ENCODE assay signal across 9 mouse cellular contexts in the genomic region with DNA sequence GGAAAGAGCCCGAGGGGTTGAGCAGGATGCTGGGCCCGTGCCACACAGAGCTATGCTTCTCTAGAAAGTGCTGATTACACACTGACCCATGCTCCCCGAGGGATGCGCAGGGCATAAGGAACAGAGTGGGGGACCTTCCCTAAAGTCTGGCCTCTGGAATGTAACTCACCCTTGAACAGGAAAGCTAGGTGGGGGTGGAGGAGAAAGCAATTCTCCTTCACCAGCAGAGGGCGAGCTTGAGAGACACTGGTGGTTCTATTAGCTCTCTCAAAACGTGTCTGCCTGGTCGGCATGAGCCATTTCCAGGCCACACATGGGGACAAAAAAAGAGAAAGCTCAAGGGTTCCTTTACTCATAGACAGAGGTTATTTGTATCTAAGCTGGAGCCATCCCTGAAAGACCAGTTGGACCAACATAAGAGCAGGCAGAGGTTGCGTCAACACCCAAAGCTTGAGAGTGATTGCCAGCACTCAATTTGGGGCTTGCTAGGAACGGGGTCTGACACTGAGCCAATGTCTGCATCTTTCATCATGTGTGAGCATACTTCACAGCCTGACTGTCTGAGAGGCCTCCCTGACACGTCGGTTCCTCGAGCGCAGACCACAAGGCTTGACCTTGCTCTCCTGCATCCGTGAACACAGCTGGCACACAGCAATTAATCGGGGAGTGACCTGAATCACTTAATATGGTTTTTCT.
DNase-seq lines count a peak whose midpoint lies in the region; ATAC-seq and TF ChIP-seq lines count a peak whose summit lies in the region.
"Had no signal": no experiment of that assay in that cellular context is flagged by ENCODE, and none has a peak within 500 bp of the region (broad histone marks: within the 10 kb centered on the region; RNA-seq: fewer than 3 reads in every experiment).

No protein-coding gene starts in this region.

- H3K9me3 ChIP-seq in kidney, embryonic 15.5 days (replicated peaks) = no peaks in the 10 kb centered on the region
- H3K9me3 ChIP-seq in embryonic facial prominence, embryonic 11.5 days (replicated peaks; ENCODE audit: control insufficient read depth, low read length) = no peaks in the 10 kb centered on the region
- H3K9me3 ChIP-seq in megakaryocyte, embryonic 14.5 days = no peaks in the 10 kb centered on the region

- peaks cover 19% of the 10 kb centered on the region for H3K4me1 ChIP-seq in kidney, embryonic 15.5 days
- peaks cover 2% of the 10 kb centered on the region for H3K4me1 ChIP-seq in bone marrow, adult 2 months (ENCODE audit: control insufficient read depth, insufficient read depth, low read length)
- 0 out of 2 replicates have a peak, but pooled peaks cover 2% of the 10 kb centered on the region for H3K4me1 ChIP-seq in embryonic facial prominence, embryonic 11.5 days (ENCODE audit: control insufficient read depth, insufficient read depth, low read length)
- H3K4me1 ChIP-seq in megakaryocyte, embryonic 14.5 days = peaks cover 61% of the 10 kb centered on the region

- DNase-seq in kidney, adult 11 months = peak; percentile 35
- DNase-seq in ES-CJ7 (ENCODE audit: low read depth, low spot score) = peak; percentile 87
- DNase-seq in embryonic facial prominence, embryonic 11.5 days (ENCODE audit: low spot score) = peak; percentile 83
- DNase-seq in layer of hippocampus, adult 9-11 months = peak; percentile 36
- peak; percentile 80 for DNase-seq in testis, postnatal 10 days (ENCODE audit: low spot score)

- no peak overlapping the region for H3K4me3 ChIP-seq in kidney, embryonic 15.5 days (replicated peaks)
- no peak overlapping the region for H3K4me3 ChIP-seq in bone marrow, adult 2 months (replicated peaks; ENCODE audit: control insufficient read depth, low read depth, low read length)
- H3K4me3 ChIP-seq in embryonic facial prominence, embryonic 11.5 days (ENCODE audit: low read depth, low read length) = no peak overlapping the region
- peak overlapping the region; percentile 50 for H3K4me3 ChIP-seq in megakaryocyte, embryonic 14.5 days (replicated peaks)
- H3K4me3 ChIP-seq: myocyte had no signal

- no peak overlapping the region for H3K27ac ChIP-seq in kidney, embryonic 15.5 days
- no peak overlapping the region for H3K27ac ChIP-seq in bone marrow, adult 2 months (ENCODE audit: control insufficient read depth, insufficient read depth, low read depth, low read length, poor library complexity)
- H3K27ac ChIP-seq in embryonic facial prominence, embryonic 11.5 days (replicated peaks; ENCODE audit: low read depth, low read length) = no peak overlapping the region

- no peak for ATAC-seq in kidney, embryonic 15.5 days (replicated peaks; ENCODE audit: low FRiP score)
- no peak for ATAC-seq in embryonic facial prominence, embryonic 11.5 days (replicated peaks; ENCODE audit: insufficient number of reproducible peaks, low FRiP score, low TSS enrichment, low read depth)

- H3K4me2 ChIP-seq in kidney, embryonic 15.5 days = no peak overlapping the region
- H3K4me2 ChIP-seq in embryonic facial prominence, embryonic 11.5 days (ENCODE audit: low read depth, low read length) = no peak overlapping the region

- no peaks in the 10 kb centered on the region for H3K27me3 ChIP-seq in kidney, embryonic 15.5 days
- H3K27me3 ChIP-seq in embryonic facial prominence, embryonic 11.5 days (ENCODE audit: control insufficient read depth, insufficient read depth, low read length) = no peaks in the 10 kb centered on the region
- peaks cover 3% of the 10 kb centered on the region for H3K27me3 ChIP-seq in megakaryocyte, embryonic 14.5 days (replicated peaks)

- peak; percentile 75 for TF ChIP-seq CTCF in bone marrow, adult 2 months (IDR thresholded peaks at IDR 0.05; ENCODE audit: control insufficient read depth, insufficient read depth, low read length)

- no peaks in the 10 kb centered on the region for H3K36me3 ChIP-seq in kidney, embryonic 15.5 days
- no peaks in the 10 kb centered on the region for H3K36me3 ChIP-seq in embryonic facial prominence, embryonic 11.5 days (replicated peaks; ENCODE audit: control insufficient read depth, insufficient read depth, low read depth, low read length)
- H3K36me3 ChIP-seq in megakaryocyte, embryonic 14.5 days (replicated peaks; ENCODE audit: low read length) = no peaks in the 10 kb centered on the region

- 58% methylated on average over 15 of the region's 15 CpGs for WGBS in kidney, embryonic 15.5 days
- 59% methylated on average over 15 of the region's 15 CpGs for WGBS in bone marrow, adult 2 months
- WGBS in embryonic facial prominence, embryonic 11.5 days = 56% methylated on average over 15 of the region's 15 CpGs

- no peak for TF ChIP-seq POLR2A in bone marrow, adult 2 months (IDR thresholded peaks at IDR 0.05; ENCODE audit: borderline replicate concordance, control insufficient read depth, low read depth, low read length)

- H3K9ac ChIP-seq in kidney, embryonic 15.5 days = no peak overlapping the region
- H3K9ac ChIP-seq in embryonic facial prominence, embryonic 11.5 days (replicated peaks; ENCODE audit: low read length) = no peak overlapping the region

Comparison
In these comparisons a context has a peak if more than half of its experiments do, and no peak if none do; other contexts are left out.
1. DNase-seq: peak in every context shown above with its lines; median percentile 87 in ES-CJ7; 83 in embryonic facial prominence, embryonic 11.5 days; 80 in testis, postnatal 10 days; 36 in layer of hippocampus, adult 9-11 months; 35 in kidney, adult 11 months.